ENCODE assay signal across 9 mouse cellular contexts in genomic region chr15:102393584-102394014, GRCm38 (mm10). TPM values are rescaled to one million over a fixed set of nuclear protein-coding genes. Genes with fewer than 3 reads are reported as not detected.
A peak's percentile ranks its signal among the peaks of the same experiment; 100 is the strongest.
DNase-seq lines count a peak whose midpoint lies in the region; ATAC-seq and TF ChIP-seq lines count a peak whose summit lies in the region.
"Had no signal": no experiment of that assay in that cellular context is flagged by ENCODE, and none has a peak within 500 bp of the region (broad histone marks: within the 10 kb centered on the region; RNA-seq: fewer than 3 reads in every experiment).

No protein-coding gene starts in this region.

- H3K4me1 ChIP-seq in forebrain, embryonic 10.5 days, result peaks cover 42% of the 10 kb centered on the region
- no peaks in the 10 kb centered on the region for H3K4me1 ChIP-seq in forebrain, embryonic 14.5 days (ENCODE audit: control insufficient read depth, insufficient read depth, low read length)
- H3K4me1 ChIP-seq in G1E (ENCODE audit: insufficient read depth, low read depth, low read length), result peaks cover 68% of the 10 kb centered on the region
- peaks cover 22% of the 10 kb centered on the region for H3K4me1 ChIP-seq in heart, embryonic 13.5 days
- H3K4me1 ChIP-seq in forebrain, embryonic 13.5 days, result peaks cover 7% of the 10 kb centered on the region; the same call in 1 of the 2 replicates

- intact Hi-C loops in left cerebral cortex, postnatal 25 days (cut with DNase I), result no loop called here

- DNase-seq in forebrain, embryonic 10.5 days (ENCODE audit: extremely low spot score, low spot score), result no peak
- no peak for DNase-seq in forebrain, embryonic 14.5 days (ENCODE audit: low spot score)
- DNase-seq in G1E (ENCODE audit: low spot score), result peak; percentile 56
- peak; percentile 31 for DNase-seq in lung, postnatal 10 days
- no peak for DNase-seq in left cerebral cortex, postnatal 25 days (ENCODE audit: low spot score in 2 of 2)
- no peak for DNase-seq in T-cell, adult 2 months (ENCODE audit: low spot score)
- DNase-seq: gastrocnemius, postnatal 14 days had no signal

- H3K9me3 ChIP-seq in forebrain, embryonic 10.5 days, result no peaks in the 10 kb centered on the region
- no peaks in the 10 kb centered on the region for H3K9me3 ChIP-seq in forebrain, embryonic 14.5 days (replicated peaks; ENCODE audit: control insufficient read depth, low read length)
- H3K9me3 ChIP-seq in G1E (replicated peaks), result no peaks in the 10 kb centered on the region
- no peaks in the 10 kb centered on the region for H3K9me3 ChIP-seq in heart, embryonic 13.5 days
- H3K9me3 ChIP-seq in forebrain, embryonic 13.5 days (replicated peaks), result no peaks in the 10 kb centered on the region

- H3K4me3 ChIP-seq in forebrain, embryonic 10.5 days, result no peak overlapping the region
- H3K4me3 ChIP-seq in forebrain, embryonic 14.5 days (ENCODE audit: low read depth, low read length), result no peak overlapping the region
- H3K4me3 ChIP-seq in G1E (ENCODE audit: low read depth, low read length), result no peak overlapping the region
- no peak overlapping the region for H3K4me3 ChIP-seq in heart, embryonic 13.5 days
- no peak overlapping the region for H3K4me3 ChIP-seq in forebrain, embryonic 13.5 days

- H3K36me3 ChIP-seq in forebrain, embryonic 10.5 days (replicated peaks), result no peaks in the 10 kb centered on the region
- H3K36me3 ChIP-seq in forebrain, embryonic 14.5 days (ENCODE audit: control insufficient read depth, insufficient read depth, low read length), result no peaks in the 10 kb centered on the region
- no peaks in the 10 kb centered on the region for H3K36me3 ChIP-seq in G1E (replicated peaks)
- H3K36me3 ChIP-seq in heart, embryonic 13.5 days, result no peaks in the 10 kb centered on the region
- no peaks in the 10 kb centered on the region for H3K36me3 ChIP-seq in forebrain, embryonic 13.5 days (ENCODE audit: poor library complexity, severe bottlenecking)

- H3K27me3 ChIP-seq in forebrain, embryonic 10.5 days (ENCODE audit: poor library complexity, severe bottlenecking), result no peaks in the 10 kb centered on the region
- H3K27me3 ChIP-seq in forebrain, embryonic 14.5 days (replicated peaks; ENCODE audit: control insufficient read depth, insufficient read depth, low read length), result no peaks in the 10 kb centered on the region
- H3K27me3 ChIP-seq in G1E (ENCODE audit: insufficient read depth, low read length), result no peaks in the 10 kb centered on the region
- no peaks in the 10 kb centered on the region for H3K27me3 ChIP-seq in heart, embryonic 13.5 days (replicated peaks)
- 0 out of 2 replicates have a peak, but pooled peaks cover 2% of the 10 kb centered on the region for H3K27me3 ChIP-seq in forebrain, embryonic 13.5 days

- TF ChIP-seq CTCF in G1E (IDR thresholded peaks at IDR 0.05; ENCODE audit: low read depth, low read length), result no peak

- no peak overlapping the region for H3K9ac ChIP-seq in forebrain, embryonic 14.5 days (ENCODE audit: low read length)
- no peak overlapping the region for H3K9ac ChIP-seq in heart, embryonic 13.5 days
- no peak overlapping the region for H3K9ac ChIP-seq in forebrain, embryonic 13.5 days

- ATAC-seq in forebrain, embryonic 14.5 days, result no peak
- peak; percentile 68 for ATAC-seq in G1E (ENCODE audit: extremely low read depth, insufficient number of reproducible peaks, low FRiP score, poor library complexity, severe bottlenecking)
- no peak for ATAC-seq in heart, embryonic 13.5 days (ENCODE audit: extremely low read depth, insufficient number of reproducible peaks, low FRiP score, low TSS enrichment)
- ATAC-seq in forebrain, embryonic 13.5 days, result no peak

- peak overlapping the region; percentile 48; the same call in 1 of the 2 replicates for H3K27ac ChIP-seq in forebrain, embryonic 10.5 days
- H3K27ac ChIP-seq in forebrain, embryonic 14.5 days (ENCODE audit: low read depth, low read length), result no peak overlapping the region
- peak overlapping the region; percentile 74 for H3K27ac ChIP-seq in heart, embryonic 13.5 days (replicated peaks)
- H3K27ac ChIP-seq in forebrain, embryonic 13.5 days, result no peak overlapping the region

- H3K4me2 ChIP-seq in forebrain, embryonic 14.5 days (ENCODE audit: low read length), result no peak overlapping the region
- H3K4me2 ChIP-seq in heart, embryonic 13.5 days, result no peak overlapping the region
- H3K4me2 ChIP-seq in forebrain, embryonic 13.5 days, result no peak overlapping the region

RNA-seq across cellular contexts. Expression of gene Sp1, which starts 12.3 kb away (rescaled TPM):
- polyA plus RNA-seq in forebrain, embryonic 10.5 days (2016; fragmentation: Nextera tagmentation; extraction: Ambion mirVana), result 9.7 and 9.9 TPM in 2 replicates
- 6.6 and 7.0 TPM in 2 replicates for polyA plus RNA-seq in forebrain, embryonic 14.5 days (2014; fragmentation: Nextera tagmentation; extraction: Ambion mirVana)
- total RNA-seq in G1E (2014; fragmentation: Nextera tagmentation), result 92.4 and 93.8 TPM in 2 replicates
- total RNA-seq in G1E (2017), result 42.3 and 50.5 TPM in 2 replicates
- polyA plus RNA-seq in G1E (2012), result 16.4 and 35.8 TPM in 2 replicates
- 4.3 and 4.6 TPM in 2 replicates for polyA plus RNA-seq in heart, embryonic 13.5 days (2015; fragmentation: Nextera tagmentation; extraction: Ambion mirVana)
- 10 to 100 TPM; 24.3 to 27.0 TPM for total RNA-seq in left cerebral cortex, postnatal 25 days (2021)
- polyA plus RNA-seq in forebrain, embryonic 13.5 days (2015; fragmentation: Nextera tagmentation; extraction: Ambion mirVana), result 7.0 and 8.1 TPM in 2 replicates

RNA-seq across cellular contexts. Expression of gene Sp7, which starts 26.6 kb away (rescaled TPM):
- polyA plus RNA-seq in forebrain, embryonic 10.5 days (2016; fragmentation: Nextera tagmentation; extraction: Ambion mirVana), result 0.25 and 0.42 TPM in 2 replicates
- 0.33 and 0.39 TPM in 2 replicates for polyA plus RNA-seq in forebrain, embryonic 14.5 days (2014; fragmentation: Nextera tagmentation; extraction: Ambion mirVana)
- not detected in 2 replicates for total RNA-seq in G1E (2014; fragmentation: Nextera tagmentation)
- 0.06 and 0.16 TPM in 2 replicates for total RNA-seq in G1E (2017)
- not detected in 2 replicates for polyA plus RNA-seq in G1E (2012)
- 0.16 and 0.19 TPM in 2 replicates for polyA plus RNA-seq in heart, embryonic 13.5 days (2015; fragmentation: Nextera tagmentation; extraction: Ambion mirVana)
- total RNA-seq in left cerebral cortex, postnatal 25 days (2021), result under 1 TPM; 0.41 to 0.66 TPM
- 0.15 and 0.18 TPM in 2 replicates for polyA plus RNA-seq in forebrain, embryonic 13.5 days (2015; fragmentation: Nextera tagmentation; extraction: Ambion mirVana)

RNA-seq across cellular contexts. Expression of gene Aaas, which starts 43.0 kb away (rescaled TPM):
- polyA plus RNA-seq in forebrain, embryonic 10.5 days (2016; fragmentation: Nextera tagmentation; extraction: Ambion mirVana), result 141 and 144 TPM in 2 replicates
- polyA plus RNA-seq in forebrain, embryonic 14.5 days (2014; fragmentation: Nextera tagmentation; extraction: Ambion mirVana), result 43.2 and 48.2 TPM in 2 replicates
- total RNA-seq in G1E (2014; fragmentation: Nextera tagmentation), result 187 and 217 TPM in 2 replicates
- 110 and 126 TPM in 2 replicates for total RNA-seq in G1E (2017)
- polyA plus RNA-seq in G1E (2012), result 199 and 288 TPM in 2 replicates
- polyA plus RNA-seq in heart, embryonic 13.5 days (2015; fragmentation: Nextera tagmentation; extraction: Ambion mirVana), result 54.0 and 58.1 TPM in 2 replicates
- total RNA-seq in left cerebral cortex, postnatal 25 days (2021), result 10 to 100 TPM; 14.0 to 16.6 TPM
- 64.1 and 66.5 TPM in 2 replicates for polyA plus RNA-seq in forebrain, embryonic 13.5 days (2015; fragmentation: Nextera tagmentation; extraction: Ambion mirVana)

RNA-seq across cellular contexts. Expression of gene Amhr2, which starts 51.6 kb away (rescaled TPM):
- polyA plus RNA-seq in forebrain, embryonic 10.5 days (2016; fragmentation: Nextera tagmentation; extraction: Ambion mirVana), result 0.33 TPM in 1 of 2 replicates, not detected in the other
- polyA plus RNA-seq in forebrain, embryonic 14.5 days (2014; fragmentation: Nextera tagmentation; extraction: Ambion mirVana), result 0.11 and 0.25 TPM in 2 replicates
- not detected in 2 replicates for total RNA-seq in G1E (2014; fragmentation: Nextera tagmentation)
- total RNA-seq in G1E (2017), result not detected in 2 replicates
- not detected in 2 replicates for polyA plus RNA-seq in G1E (2012)
- polyA plus RNA-seq in heart, embryonic 13.5 days (2015; fragmentation: Nextera tagmentation; extraction: Ambion mirVana), result 0.82 and 1.4 TPM in 2 replicates
- 1 to 10 TPM in 1 of 2 experiments, under 1 TPM in 1; 0.62 to 2.4 TPM for total RNA-seq in left cerebral cortex, postnatal 25 days (2021)
- 0.19 and 0.20 TPM in 2 replicates for polyA plus RNA-seq in forebrain, embryonic 13.5 days (2015; fragmentation: Nextera tagmentation; extraction: Ambion mirVana)

Comparison
In these comparisons a context has a peak if more than half of its experiments do, and no peak if none do; other contexts are left out.
1. H3K27ac ChIP-seq: peak in forebrain, embryonic 10.5 days (single experiment) and heart, embryonic 13.5 days (single experiment); none in forebrain, embryonic 14.5 days (single experiment) and forebrain, embryonic 13.5 days (single experiment).
2. DNase-seq: peak in G1E (single experiment) and lung, postnatal 10 days (single experiment); none in forebrain, embryonic 10.5 days (single experiment), forebrain, embryonic 14.5 days (single experiment), left cerebral cortex, postnatal 25 days (0 of 2) and T-cell, adult 2 months (single experiment).